Mouse (Mus musculus): ENCODE data around the gene Zfp644.
A peak's percentile ranks its signal among the peaks of the same experiment; 100 is the strongest.

Gene Zfp644

GRCm38 (mm10) chr5:106590686-106591085, 106.4 kb downstream of the Zfp644 start:
- DNase-seq: no peak

DNA sequence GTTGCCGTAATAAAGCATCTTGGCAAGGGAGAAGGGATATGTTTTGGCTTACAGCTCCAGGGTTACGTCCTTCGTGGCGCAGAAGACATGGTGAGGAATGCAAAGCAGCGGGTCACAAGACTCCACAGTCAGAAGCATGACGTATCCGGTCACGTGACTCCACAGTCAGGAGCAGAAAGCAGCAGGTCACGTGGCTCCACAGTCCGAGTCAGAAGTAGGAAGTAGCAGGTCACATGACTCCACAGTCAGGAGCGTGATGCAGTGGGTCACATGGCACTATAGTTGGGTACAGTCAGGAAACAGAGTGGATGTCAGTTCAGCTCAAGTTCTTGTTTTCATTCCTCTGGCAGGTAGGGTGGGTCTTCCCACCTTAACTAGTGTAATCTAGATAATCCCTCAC, 107.4 kb downstream of the Zfp644 start:
- DNase-seq: no peak

DNA sequence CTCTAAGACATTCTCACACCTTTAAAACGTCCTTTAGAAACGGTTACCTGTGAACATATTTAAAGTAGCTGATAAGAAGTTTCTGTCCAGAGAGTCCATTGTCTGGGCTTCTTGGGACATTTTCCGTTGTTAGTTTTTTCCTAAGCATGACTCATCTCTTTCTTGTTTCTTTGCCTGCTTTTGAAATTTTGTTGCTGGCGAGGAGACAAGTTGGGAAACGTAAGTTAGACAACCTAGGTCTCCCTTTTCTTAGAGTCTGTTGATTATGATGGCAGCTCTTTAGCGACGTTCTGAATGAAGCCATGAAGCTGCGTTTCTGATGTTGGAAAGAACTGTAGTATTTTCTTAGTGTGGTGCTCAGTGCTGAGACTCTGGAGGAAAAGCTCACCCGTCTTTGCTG, 108.1 kb downstream of the Zfp644 start:
- no peak for DNase-seq

GRCm38 (mm10) chr5:106580943-106581342, 116.1 kb downstream of the Zfp644 start:
- no peak for DNase-seq

- no peak for DNase-seq
These were observed 119.7 kb downstream of the Zfp644 start for GRCm38 (mm10) chr5:106577237-106577888.

DNA sequence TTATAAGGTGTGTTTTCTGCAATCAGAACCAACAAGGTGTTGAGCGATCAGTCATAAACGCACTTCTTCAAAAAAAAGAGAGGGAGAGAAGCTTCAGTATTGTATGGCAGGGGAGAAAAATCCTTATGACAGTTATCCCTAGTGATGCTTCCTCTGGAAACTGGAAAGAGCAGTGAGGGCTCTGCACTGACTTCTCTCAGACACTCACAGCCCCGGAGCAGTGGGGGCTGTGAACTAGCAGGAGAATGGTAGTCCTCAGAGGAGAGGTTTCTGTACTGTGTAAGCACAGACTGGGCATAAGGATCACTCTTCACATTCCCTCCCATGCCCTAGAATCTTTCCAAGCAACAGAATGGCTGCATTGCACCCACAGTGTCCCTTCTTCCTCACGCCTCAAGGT, 122.0 kb downstream of the Zfp644 start:
- DNase-seq: no peak

GRCm38 (mm10) chr5:106574560-106574946, 122.5 kb downstream of the Zfp644 start:
- DNase-seq: peak; percentile 58 to 71

GRCm38 (mm10) chr5:106573742-106574559, 123.1 kb downstream of the Zfp644 start:
- peak in 1 of 2 experiments; percentile 9 for DNase-seq
